Mouse (Mus musculus) testis, adult 2 months (tissue): Measurements from ENCODE around the gene Aqp8. TPM values are rescaled to one million over a fixed set of nuclear protein-coding genes. Genes with fewer than 3 reads are reported as not detected.

Experiments
- H3K27ac ChIP-seq: fragments of 200-500 bp; 2 replicates; pipeline ENCODE4 v1.5.1; 2012; ENCODE audit warnings: low read depth, low read length; ENCODE audit not compliant: control insufficient read depth, insufficient read depth
- H3K27me3 ChIP-seq: fragments of 200-500 bp; 2 replicates; pipeline ENCODE4 v1.6.1; 2012; ENCODE audit warnings: mild to moderate bottlenecking, low read length, moderate library complexity; ENCODE audit not compliant: control insufficient read depth, insufficient read depth
- H3K36me3 ChIP-seq: fragments of 200-500 bp; 2 replicates; pipeline ENCODE4 v1.6.1; 2012; ENCODE audit warnings: mild to moderate bottlenecking, low read length; ENCODE audit not compliant: control insufficient read depth, insufficient read depth
- H3K4me1 ChIP-seq: fragments of 200-500 bp; 2 replicates; pipeline ENCODE4 v1.6.1; 2012; ENCODE audit warnings: low read length; ENCODE audit not compliant: control insufficient read depth, insufficient read depth
- H3K4me3 ChIP-seq: fragments of 200-500 bp; 2 replicates; pipeline ENCODE4 v1.5.1; 2012; ENCODE audit warnings: low read depth, mild to moderate bottlenecking, low read length, moderate library complexity, mixed read lengths; ENCODE audit not compliant: control insufficient read depth
- CTCF ChIP-seq: fragments of 200-500 bp; IDR thresholded peaks from 2 replicates; pipeline ENCODE4 v1.5.1; 2012; ENCODE audit warnings: low read depth, mild to moderate bottlenecking, inconsistent platforms, low read length, moderate library complexity; ENCODE audit not compliant: control insufficient read depth, insufficient read depth, insufficient replicate concordance
- POLR2A ChIP-seq: fragments of 200-500 bp; IDR thresholded peaks from 2 replicates; pipeline ENCODE4 v1.6.1; 2012; ENCODE audit warnings: low read depth, mild to moderate bottlenecking, inconsistent platforms, low read length, moderate library complexity; ENCODE audit not compliant: control insufficient read depth
- polyA plus RNA-seq: library from polyadenylated mRNA; depleted of rRNA; stranded (reverse); fragments of >200 nt; gene quantifications from 2 replicates; pipeline ENCODE4 v1.2.3, GENCODE M21; 2012

The Aqp8 gene
- polyA plus RNA-seq, 1 experiment: 35.7 TPM

DNA sequence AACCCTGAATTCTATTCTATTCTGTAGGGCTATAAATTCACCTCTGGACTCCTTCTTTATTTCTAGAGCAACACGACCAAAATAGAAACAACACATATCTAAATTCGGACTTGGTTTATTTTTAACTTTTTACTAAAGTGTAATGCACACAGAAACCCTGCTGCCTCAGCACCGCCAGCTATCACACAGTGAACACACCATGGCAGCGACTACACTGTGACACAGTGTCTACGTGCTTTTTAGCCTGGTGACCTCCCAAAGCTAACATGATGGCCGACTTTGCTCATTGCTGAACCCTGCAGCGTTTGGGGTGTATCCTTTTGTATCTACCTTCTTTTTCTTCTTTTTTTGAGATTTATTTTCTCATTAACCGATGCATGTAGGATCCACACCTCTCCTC lies 9.0 kb upstream of the Aqp8 start:
- no peaks in the 10 kb centered on the region for H3K4me1 ChIP-seq
- H3K36me3 ChIP-seq: no peaks in the 10 kb centered on the region
- H3K27me3 ChIP-seq: no peaks in the 10 kb centered on the region
- no peak overlapping the region for H3K4me3 ChIP-seq
- no peak overlapping the region for H3K27ac ChIP-seq
- TF ChIP-seq POLR2A: no peak
- no peak for TF ChIP-seq CTCF

DNA sequence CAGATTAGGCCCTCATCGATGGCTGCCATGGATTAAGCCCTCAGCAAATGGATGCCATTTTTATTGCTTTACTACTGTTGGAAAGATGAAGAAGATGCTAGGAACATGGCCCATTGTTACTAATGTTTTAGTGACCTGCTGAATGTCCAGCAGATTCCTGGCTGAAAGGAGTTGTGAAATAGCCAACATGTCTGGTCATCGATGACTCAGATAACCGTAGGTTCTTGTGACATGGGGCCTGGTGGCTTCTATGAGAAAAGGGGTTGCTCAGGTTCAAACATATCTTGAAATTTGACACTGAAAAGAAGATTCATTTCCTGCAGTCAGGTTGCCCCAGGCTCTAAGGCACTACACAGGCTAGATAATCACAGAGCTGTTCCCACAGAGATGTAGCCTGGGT lies 7.0 kb upstream of the Aqp8 start:
- H3K4me3 ChIP-seq: no peak overlapping the region
- no peaks in the 10 kb centered on the region for H3K27me3 ChIP-seq
- H3K27ac ChIP-seq: no peak overlapping the region
- H3K36me3 ChIP-seq: no peaks in the 10 kb centered on the region
- no peaks in the 10 kb centered on the region for H3K4me1 ChIP-seq
- TF ChIP-seq POLR2A (no peak), CTCF (no peak)

DNA sequence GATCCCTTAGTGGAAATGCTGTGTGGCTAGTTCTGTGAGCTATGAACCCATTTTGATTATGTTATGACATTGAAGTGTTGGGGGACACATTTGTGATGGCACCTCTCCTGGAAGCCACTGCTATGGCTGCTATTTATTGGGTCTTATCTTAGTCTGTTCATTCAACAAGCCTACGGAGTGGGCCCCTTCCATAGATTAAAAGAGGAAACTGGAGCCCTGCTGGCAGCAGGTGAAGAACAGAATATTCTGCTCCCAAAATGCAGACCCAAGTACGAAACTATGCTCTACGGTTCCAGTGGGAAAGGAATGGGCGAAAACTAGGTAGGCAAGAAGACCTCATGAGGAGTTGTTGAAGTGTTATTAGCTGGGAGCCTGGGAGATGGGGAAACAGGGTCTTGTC lies 3.8 kb upstream of the Aqp8 start:
- H3K4me1 ChIP-seq: no peaks in the 10 kb centered on the region
- TF ChIP-seq POLR2A (no peak), CTCF (no peak)

DNA sequence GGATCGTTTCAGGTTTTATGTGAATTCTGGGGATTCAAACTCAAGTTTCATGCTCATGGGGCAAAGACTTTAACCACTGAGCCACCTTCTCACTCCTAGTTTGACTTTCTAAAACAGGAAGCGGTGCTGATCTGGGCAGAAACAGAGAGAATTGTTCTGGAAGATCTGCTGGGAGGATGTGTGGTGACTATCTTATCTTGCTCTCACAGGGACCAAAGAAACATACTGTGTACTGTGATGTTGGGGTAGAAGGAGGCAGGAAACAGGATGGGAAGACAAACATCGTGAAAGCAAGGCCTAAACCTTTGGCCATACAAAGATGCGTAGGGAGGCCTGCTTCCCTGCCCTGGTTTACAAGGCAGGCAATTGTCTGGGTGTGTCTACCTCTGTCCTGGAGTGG lies 2.8 kb upstream of the Aqp8 start:
- Histone ChIP-seq H3K27me3 (no peaks in the 10 kb centered on the region), H3K27ac (no peak overlapping the region), H3K36me3 (no peaks in the 10 kb centered on the region), H3K4me1 (no peaks in the 10 kb centered on the region), H3K4me3 (no peak overlapping the region)
- TF ChIP-seq CTCF: no peak
- no peak for TF ChIP-seq POLR2A

More for the DNA sequence above, 3.8 kb upstream of the Aqp8 start:
- H3K27ac ChIP-seq: no peak overlapping the region
- H3K4me3 ChIP-seq: no peak overlapping the region
- H3K36me3 ChIP-seq: no peaks in the 10 kb centered on the region
- no peaks in the 10 kb centered on the region for H3K27me3 ChIP-seq

DNA sequence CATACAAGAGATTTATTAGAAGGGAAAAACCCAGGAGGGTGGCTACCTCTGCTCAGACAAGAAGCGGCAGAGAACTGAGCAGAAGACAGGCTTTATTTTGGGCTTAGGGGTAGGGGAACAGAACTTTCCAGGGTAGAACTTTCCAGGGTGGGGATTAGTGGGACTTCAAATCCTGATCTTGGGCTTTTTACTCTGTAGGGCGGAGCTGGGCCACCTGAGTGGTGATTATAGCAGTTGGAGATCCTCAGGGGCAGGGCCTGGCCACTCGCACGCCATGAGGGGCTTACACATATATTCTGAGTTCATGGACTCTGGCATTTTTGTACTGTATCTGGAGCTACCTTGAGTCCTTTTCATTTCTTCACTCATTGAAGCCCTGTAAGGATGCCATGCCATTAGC lies 775 bp upstream of the Aqp8 start:
- Histone ChIP-seq H3K4me1 (no peaks in the 10 kb centered on the region), H3K36me3 (no peaks in the 10 kb centered on the region), H3K4me3 (no peak overlapping the region), H3K27me3 (no peaks in the 10 kb centered on the region), H3K27ac (no peak overlapping the region)
- no peak for TF ChIP-seq CTCF
- TF ChIP-seq POLR2A: no peak

DNA sequence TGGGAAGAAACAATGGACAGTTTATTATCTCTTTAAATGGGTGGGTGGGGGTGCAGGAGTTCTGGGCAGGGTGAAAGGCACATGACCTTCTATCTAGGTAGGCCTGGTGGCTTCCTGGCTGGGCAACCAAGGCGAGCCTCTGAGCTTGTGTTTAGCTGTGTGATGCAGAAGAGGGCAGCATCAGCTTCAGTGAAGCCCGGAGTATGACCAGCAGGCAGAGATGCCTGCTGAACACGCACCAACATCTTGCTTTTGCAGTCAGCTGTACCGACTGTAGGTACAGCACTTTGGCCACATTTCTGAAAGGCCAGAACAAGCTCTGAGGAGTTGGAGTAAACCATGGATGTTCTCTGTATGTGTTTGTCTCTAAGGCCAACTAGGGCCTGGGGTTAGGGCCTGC lies 1.5 kb downstream of the Aqp8 start:
- H3K4me1 ChIP-seq: no peaks in the 10 kb centered on the region
- TF ChIP-seq CTCF (no peak), POLR2A (no peak)
- H3K27ac ChIP-seq: no peak overlapping the region
- no peaks in the 10 kb centered on the region for H3K36me3 ChIP-seq
- H3K27me3 ChIP-seq: no peaks in the 10 kb centered on the region
- no peak overlapping the region for H3K4me3 ChIP-seq

DNA sequence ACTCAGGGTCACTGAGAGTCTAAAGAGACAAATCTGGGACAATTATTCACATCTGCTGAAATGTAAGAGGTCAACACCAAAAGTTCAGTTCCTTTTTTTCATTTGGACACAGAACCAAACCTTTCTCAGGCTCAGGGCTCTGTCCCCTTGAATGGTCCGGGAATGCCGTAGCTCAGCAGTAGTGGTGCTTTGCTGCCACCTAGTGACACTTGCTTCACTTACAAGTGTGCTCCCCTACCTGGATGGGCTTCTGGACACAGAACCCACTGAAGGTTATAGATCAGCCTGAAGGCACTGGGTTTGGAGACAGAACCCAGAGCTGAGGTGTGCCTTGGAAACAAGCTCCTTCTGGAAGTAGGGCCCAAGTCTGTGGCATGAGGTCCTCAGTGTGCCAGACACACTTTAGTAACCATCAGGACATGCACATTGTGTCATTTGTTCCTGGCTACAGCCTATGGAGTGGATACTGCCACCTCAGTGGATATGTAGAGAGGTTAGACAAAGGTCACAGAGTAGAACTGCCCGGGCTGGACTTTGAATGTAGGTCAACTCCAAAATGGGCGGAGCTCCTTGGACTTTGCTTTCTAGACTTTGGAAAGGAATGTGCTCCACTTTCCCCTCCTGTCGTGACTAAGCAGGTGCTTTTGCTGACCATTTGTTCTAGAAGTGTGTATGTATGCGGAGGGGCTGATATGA lies 3.7 kb downstream of the Aqp8 start:
- Histone ChIP-seq H3K4me3 (no peak overlapping the region), H3K36me3 (no peaks in the 10 kb centered on the region), H3K27me3 (no peaks in the 10 kb centered on the region), H3K27ac (no peak overlapping the region), H3K4me1 (no peaks in the 10 kb centered on the region)
- TF ChIP-seq CTCF: peak; percentile 77; the same call in 1 of the 2 replicates
- no peak for TF ChIP-seq POLR2A
